Mouse (Mus musculus) embryo, embryonic 11 days (tissue): ENCODE results near the gene 1700056E22Rik.

Source experiments
- DNase-seq: peaks from one replicate; pipeline ENCODE4 v3.0.0-alpha.2; 2015

The 1700056E22Rik gene

GRCm38 (mm10) chr1:184017606-184018005 is 16.5 kb downstream of the 1700056E22Rik start:
- DNase-seq: no peak

DNA sequence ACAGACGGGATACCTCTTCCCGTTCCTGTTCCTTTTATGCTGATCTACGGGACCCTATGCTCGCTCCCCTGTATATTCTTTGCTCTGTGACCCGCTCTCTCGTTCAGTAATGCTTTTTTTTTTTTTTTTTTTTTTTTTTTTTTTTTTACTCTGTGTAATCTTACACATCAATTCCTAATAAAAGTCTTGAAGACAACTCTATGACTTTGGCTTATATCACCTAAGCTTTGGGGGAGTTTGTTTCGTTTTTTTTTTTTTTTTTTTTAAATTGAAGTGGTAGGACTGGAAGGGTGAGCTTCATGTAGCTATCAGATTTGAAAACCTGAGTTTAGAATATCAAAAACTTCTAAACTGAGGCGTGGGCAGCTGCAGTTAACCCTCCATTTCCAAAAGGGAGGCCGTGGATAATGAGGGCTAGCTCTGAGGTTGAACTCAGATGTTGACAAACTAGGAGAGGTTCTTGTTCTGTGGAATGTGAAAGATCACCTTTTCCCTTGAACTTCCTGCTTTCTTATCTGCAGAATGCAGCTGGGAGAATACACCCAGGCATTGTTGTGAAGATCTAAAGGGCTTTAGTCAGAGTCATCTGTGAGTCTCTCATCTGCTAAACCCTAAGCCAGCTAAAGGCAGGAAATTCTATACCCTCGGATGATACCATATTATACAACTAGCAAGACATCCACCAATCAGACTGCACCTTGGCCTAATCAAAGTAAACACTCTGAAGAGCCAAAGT is 17.9 kb downstream of the 1700056E22Rik start:
- DNase-seq: no peak

GRCm38 (mm10) chr1:184014091-184014490 is 20.0 kb downstream of the 1700056E22Rik start:
- no peak for DNase-seq

- no peak for DNase-seq
Measured at GRCm38 (mm10) chr1:184013106-184013505, 21.0 kb downstream of the 1700056E22Rik start, which contains the start of gene Dusp10. Gene Dusp10, plus strand, starts transcription at chr1:184013302.

DNA sequence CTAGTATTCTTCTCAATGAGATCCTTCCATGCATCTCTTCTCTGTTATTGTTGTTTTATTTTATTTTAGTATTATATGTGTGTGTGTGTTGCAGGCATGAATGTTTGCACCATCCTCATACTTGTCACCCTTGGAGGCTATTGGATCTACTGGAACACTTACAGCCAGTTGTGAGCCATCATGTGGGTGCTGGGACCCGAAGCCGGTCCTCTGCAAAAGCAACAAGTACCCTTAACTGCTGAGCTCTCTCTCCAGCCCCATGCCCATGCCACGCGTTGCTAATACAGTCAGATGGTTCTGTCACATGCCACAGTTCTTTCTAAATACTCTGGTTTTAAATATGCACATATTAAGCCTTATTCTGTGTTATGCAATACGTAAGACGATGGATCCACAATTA is 22.8 kb downstream of the 1700056E22Rik start:
- no peak for DNase-seq

DNA sequence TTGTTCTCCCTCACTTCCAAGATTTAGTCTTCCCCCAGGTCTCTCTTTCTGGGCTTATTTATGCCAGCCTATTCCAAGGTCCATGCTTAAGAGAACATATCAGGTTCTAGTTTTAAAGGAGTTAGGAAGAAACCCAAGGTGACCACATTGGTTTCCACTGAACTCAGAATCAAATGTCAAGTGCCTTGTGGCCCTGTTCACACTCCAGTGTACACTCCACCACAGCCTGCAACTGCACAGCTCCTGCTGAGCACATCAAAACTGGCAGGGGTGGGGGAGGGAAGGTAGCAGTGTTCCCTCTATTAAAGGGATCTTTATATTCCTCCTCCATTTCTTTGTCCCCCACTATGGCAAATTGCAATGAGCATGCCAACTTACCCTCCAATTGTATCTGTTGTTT is 28.0 kb downstream of the 1700056E22Rik start:
- DNase-seq: no peak

- DNase-seq: no peak
Measured at GRCm38 (mm10) chr1:184005315-184006058, 28.6 kb downstream of the 1700056E22Rik start.

GRCm38 (mm10) chr1:184004311-184004710 is 29.8 kb downstream of the 1700056E22Rik start:
- peak; percentile 31 for DNase-seq

DNA sequence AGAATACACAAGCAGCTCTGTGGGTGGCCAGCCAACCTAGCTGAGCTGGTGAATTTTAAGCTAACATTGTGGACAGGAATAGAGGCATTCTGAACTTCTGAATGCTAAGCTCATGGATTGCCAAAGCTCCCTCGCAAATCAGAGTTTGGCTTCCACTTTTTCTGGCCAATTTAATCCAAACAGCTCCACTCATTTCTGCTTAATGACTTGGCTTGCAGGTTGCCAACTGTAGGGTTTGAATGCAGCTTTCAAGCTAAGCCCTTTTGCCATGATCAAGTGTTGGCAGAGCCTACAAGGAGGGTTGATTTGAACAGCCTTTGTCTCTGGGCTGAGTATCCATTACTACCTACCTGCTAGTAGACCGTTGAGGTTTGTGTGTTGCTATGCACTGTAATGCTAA is 31.6 kb downstream of the 1700056E22Rik start:
- no peak for DNase-seq

DNA sequence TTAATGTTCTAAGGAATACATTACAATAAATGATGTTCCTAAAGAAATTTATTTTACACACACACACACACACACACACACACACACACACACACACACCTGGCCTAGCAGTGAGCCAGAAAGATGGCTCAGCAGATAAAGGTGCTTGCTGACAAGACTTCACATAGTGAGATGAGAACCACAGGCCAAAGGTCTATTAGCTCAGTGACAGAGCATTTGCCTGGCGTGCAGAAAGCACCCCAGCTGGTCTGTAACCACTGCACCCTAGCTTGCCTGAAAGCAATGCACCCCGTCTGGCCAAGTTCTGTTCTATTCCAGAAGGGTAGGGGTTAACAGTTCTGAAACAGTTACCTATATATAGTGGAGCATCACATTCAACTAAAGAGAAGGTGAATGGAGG is 36.9 kb downstream of the 1700056E22Rik start:
- DNase-seq: no peak

DNA sequence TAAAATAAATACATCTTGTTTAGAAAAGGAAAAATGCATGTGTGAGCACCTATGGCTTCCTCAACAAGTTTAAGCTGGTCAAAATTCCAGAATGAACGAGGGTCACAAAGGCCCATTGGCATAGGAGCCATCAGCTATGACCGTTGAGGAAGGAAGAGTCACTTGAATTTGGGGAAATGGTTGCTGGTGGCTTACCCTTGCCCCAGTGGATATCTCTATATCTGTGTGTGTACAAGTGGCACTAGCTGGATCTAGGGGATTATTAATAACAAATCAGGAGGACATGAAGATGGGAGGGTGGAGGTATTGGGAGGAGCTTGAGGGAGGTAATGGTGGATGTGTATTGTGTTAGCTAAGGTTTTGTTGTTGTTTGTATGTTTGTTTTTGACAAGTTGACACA is 42.2 kb downstream of the 1700056E22Rik start:
- no peak for DNase-seq

DNA sequence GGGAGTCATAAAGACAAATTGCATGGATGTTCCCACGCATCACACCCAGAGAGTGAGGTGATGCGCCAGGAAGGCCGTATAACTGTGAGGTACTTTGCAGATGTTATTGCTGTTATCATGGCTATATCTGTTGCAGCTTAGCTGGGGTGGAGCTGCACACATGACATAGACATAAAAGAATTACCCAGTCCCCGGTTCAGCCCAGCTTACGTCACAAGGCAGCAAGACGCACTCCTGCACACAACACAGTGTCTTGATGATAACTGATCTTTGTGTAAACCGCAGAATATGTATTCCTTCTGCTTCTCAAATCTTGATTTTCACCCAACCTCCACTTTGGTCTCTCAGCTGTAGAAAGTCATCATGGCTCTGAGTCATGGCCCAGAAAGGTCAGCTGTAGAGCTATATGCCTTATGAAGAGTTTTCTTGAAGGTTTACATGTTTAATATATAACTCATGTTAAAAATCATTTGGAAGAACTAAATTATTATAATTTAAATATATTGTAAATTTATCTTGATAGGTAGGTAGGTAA is 46.3 kb downstream of the 1700056E22Rik start:
- DNase-seq: no peak
